Mouse (Mus musculus) erythroblast, embryonic 14.5 days (primary cell): ENCODE results near the gene BC055324. TPM values are rescaled to one million over a fixed set of nuclear protein-coding genes. Genes with fewer than 3 reads are reported as not detected.

Source experiments
- H3K27me3 ChIP-seq: 2 replicates; pipeline ENCODE4 v1.6.1; 2012; ENCODE audit warnings: inconsistent platforms; ENCODE audit not compliant: control insufficient read depth
- H3K36me3 ChIP-seq: 2 replicates; pipeline ENCODE4 v1.6.1; 2012; ENCODE audit warnings: mild to moderate bottlenecking, inconsistent platforms; ENCODE audit not compliant: control insufficient read depth
- H3K4me1 ChIP-seq: 2 replicates; pipeline ENCODE4 v1.6.1; 2012; ENCODE audit warnings: inconsistent platforms; ENCODE audit not compliant: control insufficient read depth
- H3K4me3 ChIP-seq: replicated peaks from 2 replicates; pipeline ENCODE3; 2012; ENCODE audit warnings: moderate library complexity, mild to moderate bottlenecking, inconsistent platforms
- H3K9me3 ChIP-seq: 2 replicates; pipeline ENCODE4 v1.6.1; 2012; ENCODE audit warnings: low read length, inconsistent platforms, mixed read lengths; ENCODE audit not compliant: control insufficient read depth
- GATA1 ChIP-seq: IDR thresholded peaks from 2 replicates; pipeline ENCODE4 v1.6.1; 2012; ENCODE audit warnings: low read length, inconsistent platforms, mixed read lengths
- TAL1 ChIP-seq: IDR thresholded peaks from 3 replicates; pipeline ENCODE4 v1.6.1; 2012; ENCODE audit warnings: low read length, inconsistent platforms, mixed read lengths
- polyA plus RNA-seq: library from polyadenylated mRNA; stranded (reverse); fragments of >175 nt; gene quantifications from 2 replicates; pipeline ENCODE4 v1.2.3, GENCODE M21; 2012

Gene BC055324
- polyA plus RNA-seq, 1 experiment = 0.22 TPM

DNA sequence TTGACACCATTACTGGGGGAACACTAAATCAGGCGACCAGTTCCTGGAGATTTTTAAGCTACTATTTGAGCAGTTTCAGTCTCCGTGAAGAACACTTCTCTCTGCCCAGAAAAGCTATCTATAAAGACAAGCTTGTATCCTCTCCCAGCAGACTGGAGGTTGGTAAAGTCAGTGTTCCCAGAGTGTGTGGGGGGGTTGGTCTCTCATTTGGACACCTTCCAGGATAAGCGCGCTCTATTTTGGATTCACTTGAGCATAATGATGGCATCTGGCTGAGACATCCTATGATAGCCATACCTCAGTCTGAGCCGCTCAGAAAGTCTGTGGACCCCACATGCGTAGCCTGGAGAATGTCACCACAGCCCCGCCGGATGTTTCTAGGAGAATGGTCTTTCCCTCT lies 70.5 kb downstream of the BC055324 start:
- no peaks in the 10 kb centered on the region for H3K36me3 ChIP-seq
- TF ChIP-seq GATA1 (no peak), TAL1 (no peak)
- no peaks in the 10 kb centered on the region for H3K27me3 ChIP-seq
- peaks cover 8% of the 10 kb centered on the region for H3K4me1 ChIP-seq
- no peaks in the 10 kb centered on the region for H3K9me3 ChIP-seq
- H3K4me3 ChIP-seq = no peak overlapping the region

DNA sequence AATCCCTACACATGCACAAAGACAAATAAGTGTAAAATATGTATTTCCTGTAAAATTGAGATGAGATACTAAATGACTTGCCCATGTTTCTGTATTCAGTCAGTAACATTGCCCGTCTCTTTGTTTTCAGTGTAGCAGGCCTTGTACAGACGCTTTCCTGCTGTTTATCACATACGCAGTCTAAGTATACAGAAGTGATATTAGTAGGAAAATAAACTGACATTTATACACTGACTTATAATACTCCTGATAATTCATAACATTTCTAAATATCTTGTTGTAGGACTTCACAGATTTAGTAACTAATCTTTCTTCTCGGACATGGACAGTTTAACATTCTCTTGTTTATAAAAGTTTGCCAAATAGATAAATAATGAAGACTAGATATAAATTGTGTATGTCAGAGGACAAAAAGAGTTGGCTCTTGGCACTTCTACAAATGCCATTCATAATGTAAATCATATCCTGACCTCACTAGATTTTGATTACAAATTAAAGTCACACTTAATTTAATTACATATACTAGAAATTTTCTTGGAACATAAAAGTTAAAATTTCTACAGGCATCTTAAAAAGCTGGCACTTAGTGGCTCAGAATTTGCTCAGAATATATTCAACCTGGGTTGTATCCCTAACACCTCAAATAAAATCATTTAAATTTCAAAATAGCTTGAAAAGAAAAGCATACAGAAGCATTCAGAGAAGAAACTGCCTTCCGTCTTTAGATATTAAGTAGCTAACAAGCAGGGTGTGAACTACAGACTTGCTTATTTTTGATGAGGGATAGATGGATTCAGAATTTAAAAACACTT lies 77.0 kb downstream of the BC055324 start:
- Histone ChIP-seq H3K9me3 (no peaks in the 10 kb centered on the region), H3K27me3 (no peaks in the 10 kb centered on the region), H3K36me3 (no peaks in the 10 kb centered on the region), H3K4me1 (no peaks in the 10 kb centered on the region), H3K4me3 (no peak overlapping the region)
- TF ChIP-seq TAL1 (no peak), GATA1 (no peak)

DNA sequence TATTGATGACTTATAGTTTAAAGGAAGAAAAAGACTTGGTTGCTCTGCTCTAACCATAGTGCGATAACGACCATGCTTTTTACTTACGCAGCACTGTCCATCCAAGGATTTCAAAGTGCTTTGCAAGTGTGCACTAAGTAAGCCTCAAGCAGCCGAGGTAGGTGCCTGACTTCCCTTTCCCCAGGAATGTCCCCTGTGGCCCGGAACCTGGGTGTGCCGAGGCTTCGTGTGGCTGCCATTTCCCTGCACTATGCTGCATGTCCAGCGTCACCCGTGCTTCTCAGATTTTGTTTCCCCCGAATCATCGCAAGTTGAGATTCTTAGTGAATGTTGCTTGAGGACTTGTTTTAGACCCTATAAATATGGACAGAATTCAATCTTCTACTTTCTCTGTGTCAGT lies 82.6 kb downstream of the BC055324 start:
- Histone ChIP-seq H3K4me3 (no peak overlapping the region), H3K27me3 (no peaks in the 10 kb centered on the region), H3K9me3 (no peaks in the 10 kb centered on the region), H3K4me1 (no peaks in the 10 kb centered on the region), H3K36me3 (no peaks in the 10 kb centered on the region)
- TF ChIP-seq GATA1 (no peak), TAL1 (no peak)

DNA sequence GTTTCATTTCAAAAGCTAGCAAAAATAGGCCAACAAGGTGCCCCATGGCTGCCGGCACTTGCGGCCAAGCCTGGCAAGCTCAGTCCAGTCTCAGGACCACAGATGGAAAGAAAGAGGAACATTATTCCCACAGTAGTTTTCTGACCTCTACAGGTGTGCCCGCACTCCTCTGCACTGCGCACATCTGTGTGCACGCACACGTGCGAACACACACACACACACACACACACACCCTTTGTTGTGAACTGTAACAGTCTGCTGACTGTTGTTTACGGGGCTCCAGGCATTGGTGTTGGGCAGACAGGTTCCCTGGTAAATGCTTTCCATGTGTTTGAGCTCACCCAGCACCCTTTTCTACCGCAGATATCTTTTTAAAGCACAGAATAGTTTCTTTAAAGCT lies 83.8 kb downstream of the BC055324 start:
- no peaks in the 10 kb centered on the region for H3K27me3 ChIP-seq
- no peak overlapping the region for H3K4me3 ChIP-seq
- no peaks in the 10 kb centered on the region for H3K9me3 ChIP-seq
- no peaks in the 10 kb centered on the region for H3K4me1 ChIP-seq
- TF ChIP-seq TAL1 = no peak
- TF ChIP-seq GATA1 = no peak
- H3K36me3 ChIP-seq = no peaks in the 10 kb centered on the region

DNA sequence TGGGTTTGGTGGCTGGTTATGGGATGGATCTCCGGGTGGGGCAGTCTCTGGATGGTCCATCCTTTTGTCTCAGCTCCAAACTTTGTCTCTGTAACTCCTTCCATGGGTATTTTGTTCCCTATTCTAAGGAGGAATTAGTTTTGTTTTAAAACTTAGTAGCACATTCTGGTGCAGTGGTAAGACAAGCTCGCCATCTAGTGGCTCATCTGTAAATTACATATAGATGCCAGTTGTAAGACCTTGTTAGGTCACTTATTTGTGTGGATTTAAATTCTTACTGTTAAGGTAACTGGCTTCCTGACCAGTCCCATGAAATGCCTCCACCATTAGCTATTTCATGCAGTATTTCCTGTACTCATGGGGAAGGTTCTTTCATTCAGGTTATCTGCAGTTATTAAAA lies 84.3 kb downstream of the BC055324 start:
- H3K36me3 ChIP-seq = no peaks in the 10 kb centered on the region
- no peak overlapping the region for H3K4me3 ChIP-seq
- no peaks in the 10 kb centered on the region for H3K9me3 ChIP-seq
- no peak for TF ChIP-seq GATA1
- no peak for TF ChIP-seq TAL1
- no peaks in the 10 kb centered on the region for H3K4me1 ChIP-seq
- H3K27me3 ChIP-seq = no peaks in the 10 kb centered on the region

DNA sequence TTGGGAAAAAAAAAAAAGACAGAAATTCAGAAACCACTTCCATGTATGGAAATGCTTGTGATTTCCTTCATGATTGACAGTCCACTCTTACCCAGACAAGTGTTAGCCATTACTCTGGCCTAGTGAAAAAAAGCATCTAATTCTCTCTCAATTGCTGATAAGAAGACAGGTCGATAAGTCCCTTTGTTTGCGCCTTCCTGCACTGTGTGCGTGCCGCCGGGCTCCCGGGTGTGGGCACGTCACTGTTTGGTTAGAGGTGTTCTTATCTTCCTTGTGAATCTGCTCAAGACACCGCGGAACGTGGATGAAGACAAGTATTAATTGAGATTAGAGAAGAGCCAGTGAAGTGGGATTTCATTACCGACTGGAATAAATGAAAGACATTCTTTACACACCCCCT lies 86.2 kb downstream of the BC055324 start:
- H3K27me3 ChIP-seq = no peaks in the 10 kb centered on the region
- no peaks in the 10 kb centered on the region for H3K9me3 ChIP-seq
- TF ChIP-seq TAL1 (no peak), GATA1 (0 out of 2 replicates have a peak, but pooled peaks have one; percentile 29)
- H3K36me3 ChIP-seq = no peaks in the 10 kb centered on the region
- no peak overlapping the region for H3K4me3 ChIP-seq
- no peaks in the 10 kb centered on the region for H3K4me1 ChIP-seq

DNA sequence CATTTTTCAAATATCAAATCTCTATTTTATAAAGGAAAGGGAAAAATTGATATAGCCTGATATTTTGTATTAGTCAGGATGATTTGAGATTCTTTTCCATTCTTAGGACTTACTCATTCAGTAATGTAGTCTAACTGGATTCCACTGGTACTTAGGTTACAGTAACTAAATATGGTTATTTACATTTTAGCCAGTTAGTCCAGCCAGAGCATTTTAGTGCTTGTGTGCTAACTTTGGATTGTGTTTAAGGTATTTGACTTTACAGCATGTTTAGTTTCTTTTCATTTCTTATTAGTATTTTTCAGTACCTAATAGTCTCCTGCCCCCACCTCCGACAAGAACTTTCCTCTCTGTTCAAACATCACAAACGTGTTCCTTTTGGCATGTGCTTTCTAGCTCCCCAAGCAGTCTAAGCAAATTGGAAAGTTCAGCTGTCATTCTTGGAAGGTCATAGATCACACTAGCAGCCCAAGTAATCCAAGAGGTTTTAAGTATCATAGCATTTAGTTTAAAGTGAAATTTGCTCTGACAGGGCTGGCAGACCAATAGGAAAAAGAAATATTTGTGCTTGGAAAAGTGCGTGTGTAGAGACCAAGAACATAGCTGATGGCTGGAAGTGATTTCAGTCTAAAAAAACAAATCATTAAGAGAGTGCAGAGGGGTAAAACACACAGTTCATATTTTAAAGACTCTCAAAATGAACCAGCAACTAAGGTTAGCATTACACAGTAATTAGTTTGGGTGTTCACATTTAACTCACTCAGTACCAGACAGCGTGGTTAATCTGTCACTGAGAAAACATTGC lies 87.4 kb downstream of the BC055324 start:
- no peaks in the 10 kb centered on the region for H3K27me3 ChIP-seq
- no peaks in the 10 kb centered on the region for H3K4me1 ChIP-seq
- H3K9me3 ChIP-seq = no peaks in the 10 kb centered on the region
- no peak for TF ChIP-seq TAL1
- TF ChIP-seq GATA1 = no peak
- H3K4me3 ChIP-seq = no peak overlapping the region
- no peaks in the 10 kb centered on the region for H3K36me3 ChIP-seq

DNA sequence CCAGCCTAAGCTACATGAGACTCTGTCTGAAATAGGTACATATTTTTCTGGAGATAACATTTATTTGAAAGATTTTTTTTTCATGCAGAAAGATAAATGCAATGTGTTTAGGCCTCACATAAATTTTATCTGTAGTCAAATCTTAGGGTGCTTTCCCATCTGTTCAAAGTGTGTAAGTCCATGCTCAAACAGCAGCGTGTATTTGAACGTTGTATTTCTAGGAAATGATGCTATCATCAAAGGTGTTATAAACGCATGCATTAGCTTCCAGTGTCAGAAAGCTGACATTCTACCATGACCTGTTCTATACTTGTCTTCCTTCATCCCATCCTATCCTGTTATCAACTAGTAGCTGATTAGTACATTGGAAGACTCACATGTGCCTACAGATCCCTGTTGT lies 91.2 kb downstream of the BC055324 start:
- Histone ChIP-seq H3K27me3 (no peaks in the 10 kb centered on the region), H3K4me1 (no peaks in the 10 kb centered on the region), H3K4me3 (no peak overlapping the region), H3K9me3 (no peaks in the 10 kb centered on the region), H3K36me3 (no peaks in the 10 kb centered on the region)
- TF ChIP-seq TAL1 (no peak), GATA1 (no peak)

DNA sequence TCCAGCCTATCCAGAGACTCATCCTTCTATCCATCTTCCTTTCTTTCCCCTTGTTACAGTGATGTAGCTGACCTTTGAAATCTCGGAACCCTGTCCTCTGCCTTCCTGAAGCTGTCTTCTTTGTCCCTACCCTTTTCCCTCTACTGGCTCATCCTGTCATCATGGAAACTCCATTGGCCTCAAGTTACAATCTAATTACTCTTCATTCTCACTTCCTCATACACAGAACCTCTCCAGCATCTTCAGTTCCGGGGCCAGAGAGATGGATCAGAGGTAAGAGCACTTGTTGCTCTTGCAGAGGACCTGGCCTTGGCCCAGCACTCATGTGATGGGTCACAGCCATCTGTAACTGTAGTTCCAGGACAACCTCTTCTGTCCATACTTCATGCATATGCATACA lies 94.4 kb downstream of the BC055324 start:
- TF ChIP-seq GATA1 (no peak), TAL1 (no peak)
- Histone ChIP-seq H3K4me3 (no peak overlapping the region), H3K4me1 (no peaks in the 10 kb centered on the region), H3K27me3 (no peaks in the 10 kb centered on the region), H3K9me3 (no peaks in the 10 kb centered on the region), H3K36me3 (no peaks in the 10 kb centered on the region)
